Mouse (Mus musculus) G1E-ER4 (cell line): Measurements from ENCODE around the gene Zbtb25. TPM values are rescaled to one million over a fixed set of nuclear protein-coding genes. Genes with fewer than 3 reads are reported as not detected.

Experiments
- GATA1 ChIP-seq: IDR thresholded peaks from one replicate; pipeline ENCODE4 v1.8.0; 2012; ENCODE audit warnings: low read length, inconsistent platforms
- polyA plus RNA-seq: library from polyadenylated mRNA; stranded (reverse); fragments of >175 nt; gene quantifications from 2 replicates; pipeline ENCODE4 v1.2.3, GENCODE M21; 2012

Zbtb25 gene
- polyA plus RNA-seq, 1 experiment: 12.6 TPM

GRCm38 (mm10) chr12:76328567-76329354 is 40.6 kb downstream of the Zbtb25 start:
- TF ChIP-seq GATA1: no peak

GRCm38 (mm10) chr12:76326437-76327220 is 42.8 kb downstream of the Zbtb25 start:
- TF ChIP-seq GATA1: no peak

GRCm38 (mm10) chr12:76324679-76325431 is 44.5 kb downstream of the Zbtb25 start, which contains the start of gene Akap5:
TSS of gene Akap5 (plus strand) at chr12:76324891.
- TF ChIP-seq GATA1: no peak

- TF ChIP-seq GATA1: peak; percentile 96
These were observed 50.9 kb downstream of the Zbtb25 start for GRCm38 (mm10) chr12:76318282-76319212.

GRCm38 (mm10) chr12:76311951-76312350 is 57.5 kb downstream of the Zbtb25 start:
- TF ChIP-seq GATA1: no peak

- TF ChIP-seq GATA1: no peak
These were observed 58.2 kb downstream of the Zbtb25 start for GRCm38 (mm10) chr12:76311227-76311626.

- no peak for TF ChIP-seq GATA1
These were observed 58.8 kb downstream of the Zbtb25 start for GRCm38 (mm10) chr12:76310633-76311032.

GRCm38 (mm10) chr12:76310007-76310406 is 59.4 kb downstream of the Zbtb25 start:
- no peak for TF ChIP-seq GATA1

- no peak for TF ChIP-seq GATA1
These were observed 61.0 kb downstream of the Zbtb25 start for GRCm38 (mm10) chr12:76308436-76308835.

GRCm38 (mm10) chr12:76307964-76308363 is 61.4 kb downstream of the Zbtb25 start:
- TF ChIP-seq GATA1: no peak

- TF ChIP-seq GATA1: no peak
These were observed 62.4 kb downstream of the Zbtb25 start for GRCm38 (mm10) chr12:76306852-76307561.

GRCm38 (mm10) chr12:76305107-76305506 is 64.3 kb downstream of the Zbtb25 start:
- TF ChIP-seq GATA1: no peak

GRCm38 (mm10) chr12:76304199-76304598 is 65.2 kb downstream of the Zbtb25 start:
- no peak for TF ChIP-seq GATA1

- TF ChIP-seq GATA1: no peak
These were observed 65.9 kb downstream of the Zbtb25 start for GRCm38 (mm10) chr12:76303474-76303873.
